Mouse (Mus musculus): ENCODE data around the gene Nectin4. TPM values are rescaled to one million over a fixed set of nuclear protein-coding genes. Genes with fewer than 3 reads are reported as not detected.

Gene Nectin4
- polyA plus RNA-seq, 1 experiment from 2014 or later: 10.2 TPM

DNA sequence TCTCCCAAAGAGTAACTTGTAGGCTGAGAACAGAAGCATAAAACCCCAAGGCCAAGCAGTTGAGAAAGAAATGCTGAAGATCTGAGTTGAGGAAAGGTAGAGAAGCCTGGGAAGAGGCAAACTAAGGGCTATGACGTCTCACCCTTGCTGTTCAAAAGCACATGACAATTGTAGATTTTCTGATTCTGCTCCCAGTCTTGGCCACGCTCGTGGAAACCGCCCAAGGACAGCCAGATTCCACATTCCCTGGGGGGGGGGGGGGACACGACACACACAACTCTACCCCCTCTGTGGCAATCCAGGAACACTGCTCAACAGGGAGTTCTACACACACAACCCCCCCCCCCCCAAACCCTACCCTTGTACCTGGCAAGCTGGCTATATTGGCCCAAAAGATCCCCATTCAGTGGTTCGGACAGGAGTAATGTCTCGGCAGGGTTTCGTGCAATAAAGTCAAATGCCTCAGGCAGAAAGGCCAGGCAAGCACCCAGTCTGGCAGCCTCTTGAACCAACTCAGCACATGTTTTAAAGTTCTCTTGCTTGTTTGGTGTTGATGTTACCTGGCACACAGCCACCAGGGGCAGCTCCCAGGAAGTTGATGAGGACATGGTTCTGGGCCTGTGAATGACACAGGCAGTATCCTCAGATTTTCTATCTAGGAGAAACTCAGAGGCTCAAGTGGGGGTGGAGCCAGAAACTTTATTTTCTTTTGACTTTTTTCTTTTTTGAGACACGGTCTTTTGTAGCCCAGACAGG, 25.8 kb upstream of the Nectin4 start:
- ATAC-seq: peak; percentile 63
- Histone ChIP-seq H3K4me2 (replicated peaks; ENCODE audit: low read depth, low read length) (peak overlapping the region; percentile 95), H3K4me1 (ENCODE audit: insufficient read depth, low read depth, low read length) (peaks cover 17% of the 10 kb centered on the region; the same call in 1 of the 2 replicates), H3K27ac (ENCODE audit: low read length) (peak overlapping the region; percentile 10), H3K27me3 (replicated peaks; ENCODE audit: insufficient read depth, low read length) (no peaks in the 10 kb centered on the region), H3K36me3 (ENCODE audit: insufficient read depth, low read length) (peaks cover 22% of the 10 kb centered on the region; the same call in 1 of the 2 replicates), H3K9ac (replicated peaks; ENCODE audit: low read depth) (no peak overlapping the region), H3K9me3 (ENCODE audit: low read length) (peaks cover 5% of the 10 kb centered on the region; the same call in 1 of the 2 replicates), H3K4me3 (ENCODE audit: low read depth, low read length) (no peak overlapping the region; the same call in 1 of the 2 replicates)
- TF ChIP-seq CTCF (IDR thresholded peaks at IDR 0.05): peak; percentile 46
- no peak for TF ChIP-seq EP300 (IDR thresholded peaks at IDR 0.05)
- WGBS: 59% methylated on average over 8 of the region's 9 CpGs
- DNase-seq (ENCODE audit: low spot score): peak; percentile 88

DNA sequence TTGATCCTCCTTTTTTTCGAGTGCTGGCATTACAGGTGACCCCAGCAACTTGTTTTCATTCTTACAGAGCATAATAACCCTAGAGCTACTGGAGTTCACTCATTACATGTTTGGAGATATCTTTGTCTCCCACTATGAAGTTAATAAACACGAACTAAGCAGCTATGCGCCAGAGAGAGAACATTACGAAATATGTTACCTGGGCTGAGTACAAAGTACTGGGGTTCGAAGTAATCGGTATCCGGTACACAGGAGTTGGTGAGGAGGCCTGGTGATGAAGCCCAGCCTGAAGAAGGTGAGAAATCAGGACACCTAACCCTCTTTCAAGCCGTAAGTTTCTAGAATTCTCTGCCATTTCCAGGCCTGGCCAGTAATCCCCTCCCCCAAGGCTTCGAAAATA, 25.2 kb upstream of the Nectin4 start:
- H3K27me3 ChIP-seq (replicated peaks; ENCODE audit: insufficient read depth, low read length): no peaks in the 10 kb centered on the region
- H3K36me3 ChIP-seq (ENCODE audit: insufficient read depth, low read length): peaks cover 16% of the 10 kb centered on the region; the same call in 1 of the 2 replicates

DNA sequence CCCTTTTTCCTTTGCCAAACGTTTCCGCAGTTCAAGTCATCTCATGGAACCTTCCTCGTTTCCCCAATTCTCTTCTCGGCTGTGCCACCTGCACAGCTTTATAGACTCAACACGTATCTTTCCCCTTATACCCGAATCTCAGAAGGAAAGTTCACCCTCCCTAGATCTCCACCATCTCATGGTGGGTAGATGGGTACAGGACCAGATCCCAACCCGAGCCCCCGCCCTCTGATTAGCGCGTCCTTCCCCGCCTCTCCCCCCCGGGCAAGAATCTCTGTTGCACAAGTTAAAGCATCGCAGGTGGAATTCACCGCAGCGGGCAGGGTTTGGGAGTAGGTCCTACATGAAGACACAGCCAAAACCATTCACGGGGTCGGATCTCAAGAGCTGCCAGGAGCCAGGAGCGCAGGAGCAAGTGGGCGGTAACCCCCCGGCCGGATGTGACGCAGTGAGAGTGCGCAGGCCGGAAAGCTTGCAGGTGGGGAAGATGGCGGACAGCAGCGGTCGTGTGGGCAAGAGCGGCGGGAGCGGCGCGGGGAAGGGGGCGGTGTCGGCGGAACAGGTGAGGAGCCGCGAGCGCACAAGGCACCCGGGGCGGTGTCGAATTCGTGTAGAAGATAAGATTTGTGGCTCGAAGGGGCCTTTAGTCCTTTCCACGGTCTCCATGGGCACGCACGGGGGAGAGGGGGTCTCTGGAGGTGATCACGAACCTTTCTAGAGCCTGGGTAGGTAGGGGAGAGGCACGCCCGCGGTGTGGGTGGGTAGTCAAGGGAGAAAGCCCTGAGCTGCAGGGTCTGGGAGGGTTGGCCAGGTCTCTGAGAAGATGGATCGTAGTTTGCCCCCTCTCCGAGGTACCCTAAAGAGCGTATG, 24.4 kb upstream of the Nectin4 start, which contains the start of the genes Nit1 and Pfdn2:
TSS of gene Nit1 (minus strand) at position 422 of the 870 bp plus-strand sequence.
TSS of gene Pfdn2 (plus strand) at position 446 of the 870 bp plus-strand sequence.
- Histone ChIP-seq H3K27me3 (replicated peaks; ENCODE audit: insufficient read depth, low read length) (no peaks in the 10 kb centered on the region), H3K4me1 (ENCODE audit: insufficient read depth, low read depth, low read length) (peaks cover 17% of the 10 kb centered on the region; the same call in 1 of the 2 replicates), H3K9ac (replicated peaks; ENCODE audit: low read depth) (peak within 1 kb of the TSS; percentile 71), H3K27ac (ENCODE audit: low read length) (peak within 1 kb of the TSS; percentile 10), H3K4me2 (replicated peaks; ENCODE audit: low read depth, low read length) (peak within 1 kb of the TSS; percentile 95), H3K4me3 (ENCODE audit: low read depth, low read length) (peak within 1 kb of the TSS; percentile 84), H3K9me3 (ENCODE audit: low read length) (peaks cover 5% of the 10 kb centered on the region; the same call in 1 of the 2 replicates), H3K36me3 (ENCODE audit: insufficient read depth, low read length) (0 out of 2 replicates have a peak, but pooled peaks cover 9% of the 10 kb centered on the region)
- TF ChIP-seq EP300 (IDR thresholded peaks at IDR 0.05) (no peak), CTCF (IDR thresholded peaks at IDR 0.05) (no peak; the same call in 1 of the 2 replicates)
- 2% methylated on average over 53 of the region's 53 CpGs for WGBS
- DNase-seq (ENCODE audit: low spot score): peak; percentile 96
- ATAC-seq: peak; percentile 89

More for the DNA sequence above, 25.2 kb upstream of the Nectin4 start:
- DNase-seq (ENCODE audit: low spot score) (peak; percentile 28), ATAC-seq (0 out of 2 replicates have a peak, but pooled peaks have one; percentile 7)
- Histone ChIP-seq H3K9ac (replicated peaks; ENCODE audit: low read depth) (peak overlapping the region; percentile 71; the same call in 1 of the 2 replicates), H3K9me3 (ENCODE audit: low read length) (peaks cover 5% of the 10 kb centered on the region; the same call in 1 of the 2 replicates), H3K4me3 (ENCODE audit: low read depth, low read length) (peak overlapping the region; percentile 84), H3K27ac (ENCODE audit: low read length) (peak overlapping the region; percentile 10), H3K4me1 (ENCODE audit: insufficient read depth, low read depth, low read length) (peaks cover 17% of the 10 kb centered on the region; the same call in 1 of the 2 replicates), H3K4me2 (replicated peaks; ENCODE audit: low read depth, low read length) (peak overlapping the region; percentile 95)
- 67% methylated on average over 9 of the region's 9 CpGs for WGBS
- TF ChIP-seq EP300 (IDR thresholded peaks at IDR 0.05) (0 out of 2 replicates have a peak, but pooled peaks have one; percentile 15), CTCF (IDR thresholded peaks at IDR 0.05) (no peak)

DNA sequence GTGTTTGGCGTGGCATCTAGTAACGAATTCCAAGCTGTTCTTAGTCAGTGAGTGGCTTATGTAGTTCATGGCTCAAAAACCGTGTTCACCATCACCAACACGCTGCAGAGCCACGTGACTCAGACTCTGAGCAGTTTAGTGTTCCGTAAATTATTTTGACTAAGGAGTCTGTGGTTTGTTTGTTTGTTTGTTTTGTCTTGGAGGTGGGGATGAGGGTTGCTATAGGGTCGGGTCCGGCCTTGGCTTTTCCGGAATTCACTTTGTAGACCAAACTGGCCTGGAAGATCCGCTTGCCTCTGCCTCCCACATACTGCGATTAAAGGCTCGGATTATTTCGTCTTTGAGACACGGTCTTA, 23.8 kb upstream of the Nectin4 start:
- H3K36me3 ChIP-seq (ENCODE audit: insufficient read depth, low read length): 0 out of 2 replicates have a peak, but pooled peaks cover 2% of the 10 kb centered on the region

DNA sequence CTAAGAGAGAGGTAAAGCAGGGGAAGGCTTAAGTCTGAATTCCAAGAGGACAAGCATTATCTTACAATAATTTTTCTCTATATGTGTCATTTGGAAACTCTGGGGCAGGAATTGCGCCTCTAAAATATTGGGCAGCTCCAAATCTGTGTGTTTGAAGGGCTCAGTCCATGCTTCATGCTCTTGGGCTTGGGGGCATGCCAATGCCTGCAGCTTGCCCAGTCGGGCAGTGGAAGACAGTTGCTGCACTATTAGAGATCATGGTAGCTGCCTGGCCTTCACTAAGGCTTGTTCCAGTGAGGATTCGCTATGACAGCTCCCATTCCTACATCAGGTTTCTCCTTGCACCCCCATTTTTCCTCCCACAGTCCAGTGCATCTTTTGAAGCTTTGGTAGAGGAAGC, 21.2 kb upstream of the Nectin4 start:
- Histone ChIP-seq H3K36me3 (ENCODE audit: insufficient read depth, low read length) (no peaks in the 10 kb centered on the region), H3K4me3 (ENCODE audit: low read depth, low read length) (no peak overlapping the region), H3K4me2 (replicated peaks; ENCODE audit: low read depth, low read length) (no peak overlapping the region), H3K9me3 (ENCODE audit: low read length) (peaks cover 5% of the 10 kb centered on the region; the same call in 1 of the 2 replicates), H3K27me3 (replicated peaks; ENCODE audit: insufficient read depth, low read length) (no peaks in the 10 kb centered on the region), H3K9ac (replicated peaks; ENCODE audit: low read depth) (no peak overlapping the region), H3K27ac (ENCODE audit: low read length) (no peak overlapping the region), H3K4me1 (ENCODE audit: insufficient read depth, low read depth, low read length) (peaks cover 16% of the 10 kb centered on the region; the same call in 1 of the 2 replicates)
- WGBS: 91% methylated on average over 3 of the region's 3 CpGs
- TF ChIP-seq CTCF (IDR thresholded peaks at IDR 0.05) (no peak), EP300 (IDR thresholded peaks at IDR 0.05) (no peak)
- DNase-seq (ENCODE audit: low spot score) (no peak), ATAC-seq (no peak)

More for the DNA sequence above, 23.8 kb upstream of the Nectin4 start:
- peaks cover 5% of the 10 kb centered on the region; the same call in 1 of the 2 replicates for H3K9me3 ChIP-seq (ENCODE audit: low read length)
- peak overlapping the region; percentile 95 for H3K4me2 ChIP-seq (replicated peaks; ENCODE audit: low read depth, low read length)
- H3K9ac ChIP-seq (replicated peaks; ENCODE audit: low read depth): peak overlapping the region; percentile 71
- peak overlapping the region; percentile 84 for H3K4me3 ChIP-seq (ENCODE audit: low read depth, low read length)
- TF ChIP-seq EP300 (IDR thresholded peaks at IDR 0.05): no peak
- no peak for TF ChIP-seq CTCF (IDR thresholded peaks at IDR 0.05)
- WGBS: 2% methylated on average over 14 of the region's 14 CpGs
- ATAC-seq (peak; percentile 4), DNase-seq (ENCODE audit: low spot score) (no peak)
- H3K27ac ChIP-seq (ENCODE audit: low read length): peak overlapping the region; percentile 10
- H3K27me3 ChIP-seq (replicated peaks; ENCODE audit: insufficient read depth, low read length): no peaks in the 10 kb centered on the region
- H3K4me1 ChIP-seq (ENCODE audit: insufficient read depth, low read depth, low read length): peaks cover 17% of the 10 kb centered on the region; the same call in 1 of the 2 replicates
